Mouse (Mus musculus): Measurements from ENCODE around the gene Eif4e2. TPM values are rescaled to one million over a fixed set of nuclear protein-coding genes. Genes with fewer than 3 reads are reported as not detected.

Gene Eif4e2
- total RNA-seq, 2 experiments from 2014 or later = 54.3 to 61.6 TPM

- DNase-seq = no peak
Observed at GRCm38 (mm10) chr1:87197296-87197695, 16.4 kb upstream of the Eif4e2 start.

GRCm38 (mm10) chr1:87198119-87199065, 15.3 kb upstream of the Eif4e2 start:
- intact Hi-C loops (cut with DNase I; ENCODE audit: low total_unique reads) = no loop called here
- no peak for DNase-seq

More at GRCm38 (mm10) chr1:87197296-87197695, 16.4 kb upstream of the Eif4e2 start:
- intact Hi-C loops (cut with DNase I; ENCODE audit: low total_unique reads) = no loop called here

DNA sequence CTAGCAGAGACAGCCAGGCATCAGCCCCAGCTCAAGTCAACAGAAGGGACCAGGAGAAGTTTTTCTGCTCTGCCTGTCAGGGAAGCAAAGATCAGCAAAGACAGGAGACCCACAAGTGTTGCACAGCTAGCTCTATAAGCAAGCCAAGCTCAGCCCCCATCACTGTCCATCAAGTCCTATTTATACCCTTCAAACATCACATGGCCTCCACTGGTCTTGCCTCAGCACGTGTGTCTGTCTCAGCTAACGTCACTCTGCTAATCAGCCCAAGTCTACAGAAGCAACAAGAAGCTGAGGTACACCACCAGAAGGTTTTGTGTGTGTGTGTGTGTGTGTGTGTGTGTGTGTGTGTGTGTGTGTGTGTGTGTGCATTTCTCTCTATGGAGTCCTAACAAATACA, 12.9 kb upstream of the Eif4e2 start:
- intact Hi-C loops (cut with DNase I; ENCODE audit: low total_unique reads) = no loop called here
- no peak for DNase-seq

DNA sequence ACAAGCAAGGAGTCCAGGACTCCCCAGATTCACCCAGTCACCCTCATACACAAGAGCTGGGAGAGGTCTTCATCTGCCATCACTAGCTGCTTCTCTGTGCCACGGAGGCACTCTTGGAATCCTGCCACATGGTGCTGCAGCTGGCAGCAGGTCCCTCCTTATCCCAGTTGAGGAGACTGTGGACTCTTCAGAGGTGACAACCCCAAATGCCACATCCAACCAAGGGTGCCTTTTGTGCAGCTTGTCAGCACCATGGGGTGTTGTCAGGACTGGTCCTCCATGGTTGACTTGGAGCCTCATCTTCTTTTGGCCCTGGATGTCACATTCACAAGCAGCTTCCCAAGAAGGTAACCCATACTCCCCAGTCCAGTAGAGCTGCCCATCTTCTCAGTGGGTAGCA, 11.9 kb upstream of the Eif4e2 start:
- intact Hi-C loops (cut with DNase I; ENCODE audit: low total_unique reads) = no loop called here
- DNase-seq = no peak

DNA sequence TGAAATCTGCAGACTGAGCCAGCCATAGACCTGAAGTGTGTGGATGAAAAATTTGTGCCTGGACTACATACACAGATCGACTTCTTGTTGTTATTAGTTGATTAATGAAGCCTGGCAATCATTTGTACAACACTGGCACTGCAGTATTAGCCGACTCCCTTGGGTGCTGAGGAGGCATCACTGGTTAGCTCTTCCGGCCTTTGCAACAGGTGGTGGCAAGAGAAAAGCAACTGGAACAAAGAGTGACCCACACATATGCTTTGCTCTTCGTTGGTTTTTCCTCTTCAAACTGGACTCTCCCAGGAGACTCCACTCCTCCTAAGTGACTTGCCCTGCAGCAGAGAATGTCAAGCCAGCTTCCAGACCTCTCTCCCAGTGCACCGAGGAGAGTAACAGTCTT, 9.9 kb upstream of the Eif4e2 start:
- no peak for DNase-seq

GRCm38 (mm10) chr1:87204465-87204864, 9.2 kb upstream of the Eif4e2 start, which contains the start of gene Chrng:
TSS of gene Chrng (plus strand) at chr1:87204657.
- DNase-seq = no peak
- intact Hi-C loops (cut with DNase I; ENCODE audit: low total_unique reads) = no loop called here

More for the DNA sequence above, 9.9 kb upstream of the Eif4e2 start:
- intact Hi-C loops (cut with DNase I; ENCODE audit: low total_unique reads) = no loop called here

DNA sequence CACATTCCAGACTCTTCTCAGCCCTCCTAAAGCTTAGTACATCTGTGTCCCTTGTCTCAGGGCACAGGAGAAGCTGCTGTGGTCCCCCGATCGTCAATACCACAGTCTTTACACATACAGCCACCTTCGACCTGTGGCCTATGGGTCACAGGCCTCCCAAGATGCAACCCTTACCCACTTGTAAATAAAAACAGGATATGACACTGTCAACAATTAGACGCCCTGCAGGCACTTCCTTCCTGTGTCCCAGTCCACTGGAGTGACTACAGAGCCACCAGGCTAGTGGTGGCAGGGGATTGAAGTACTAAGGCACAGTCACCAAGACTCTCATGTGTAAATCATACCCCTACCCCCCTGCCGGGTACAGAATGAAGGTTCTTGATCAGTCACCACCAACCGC, 8.7 kb upstream of the Eif4e2 start:
- DNase-seq = no peak
- intact Hi-C loops (cut with DNase I; ENCODE audit: low total_unique reads) = no loop called here

GRCm38 (mm10) chr1:87205502-87205901, 8.2 kb upstream of the Eif4e2 start:
- intact Hi-C loops (cut with DNase I; ENCODE audit: low total_unique reads) = no loop called here
- no peak for DNase-seq

DNA sequence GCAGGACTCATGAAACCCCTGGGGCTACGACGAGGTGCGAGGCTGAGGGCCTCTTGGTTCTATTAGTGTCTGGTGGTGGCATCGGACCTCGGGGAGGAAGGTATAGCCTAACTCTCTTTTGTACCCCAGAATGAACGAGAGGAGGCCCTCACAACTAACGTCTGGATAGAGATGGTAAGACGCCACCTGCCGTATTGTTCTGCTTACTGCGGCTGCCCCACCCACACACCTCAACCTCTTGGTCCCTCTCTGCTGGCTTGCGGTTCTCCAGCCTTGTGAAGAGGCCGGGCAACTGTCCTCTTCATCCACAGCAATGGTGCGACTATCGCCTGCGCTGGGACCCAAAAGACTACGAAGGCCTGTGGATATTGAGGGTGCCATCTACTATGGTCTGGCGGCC, 7.4 kb upstream of the Eif4e2 start:
- intact Hi-C loops (cut with DNase I; ENCODE audit: low total_unique reads) = no loop called here

GRCm38 (mm10) chr1:87211431-87211830, 2.3 kb upstream of the Eif4e2 start:
- intact Hi-C loops (cut with DNase I; ENCODE audit: low total_unique reads) = no loop called here
- no peak for DNase-seq

More for the DNA sequence above, 7.4 kb upstream of the Eif4e2 start:
- no peak for DNase-seq

DNA sequence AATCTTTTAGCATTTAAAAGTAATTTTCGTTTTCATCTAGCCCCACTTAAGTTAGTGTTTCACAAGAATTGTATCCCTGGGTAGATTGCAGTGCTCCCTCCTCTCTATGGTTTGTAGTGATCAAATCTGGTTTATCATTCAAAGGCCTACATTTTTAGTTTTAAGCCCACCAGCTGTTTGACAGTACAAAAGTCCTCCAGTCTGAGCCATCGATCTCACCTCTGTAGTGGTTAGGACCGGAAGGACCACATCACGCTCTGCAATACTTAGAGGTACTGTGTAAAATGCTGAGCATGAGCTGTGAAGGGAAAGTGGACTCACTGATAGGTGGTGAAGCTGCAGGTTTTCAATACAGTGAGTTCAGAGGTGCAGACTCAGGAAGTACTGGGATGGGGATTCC, 1.0 kb downstream of the Eif4e2 start:
- DNase-seq = no peak
- intact Hi-C loops (cut with DNase I; ENCODE audit: low total_unique reads) = no loop called here

DNA sequence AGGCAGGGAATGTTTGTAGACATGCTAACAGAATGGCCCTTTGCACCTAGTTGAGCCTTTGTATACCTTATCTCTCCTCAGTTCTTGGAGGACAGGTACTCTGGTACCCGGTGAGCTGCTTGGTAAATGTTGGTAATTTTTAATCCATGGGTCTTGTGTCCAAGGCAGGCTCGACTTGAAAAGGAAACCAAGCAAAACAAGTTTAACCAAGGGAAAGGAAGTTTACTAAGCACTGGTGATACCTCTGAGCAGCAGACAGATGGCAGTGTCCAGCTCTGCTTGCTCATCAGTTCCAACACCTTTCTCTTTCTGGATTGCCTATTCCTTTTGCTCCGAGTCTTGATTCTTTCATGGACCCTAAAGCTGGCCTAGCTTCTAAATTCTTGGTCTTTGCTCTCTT, 4.2 kb downstream of the Eif4e2 start:
- no peak for DNase-seq
- intact Hi-C loops (cut with DNase I; ENCODE audit: low total_unique reads) = no loop called here

DNA sequence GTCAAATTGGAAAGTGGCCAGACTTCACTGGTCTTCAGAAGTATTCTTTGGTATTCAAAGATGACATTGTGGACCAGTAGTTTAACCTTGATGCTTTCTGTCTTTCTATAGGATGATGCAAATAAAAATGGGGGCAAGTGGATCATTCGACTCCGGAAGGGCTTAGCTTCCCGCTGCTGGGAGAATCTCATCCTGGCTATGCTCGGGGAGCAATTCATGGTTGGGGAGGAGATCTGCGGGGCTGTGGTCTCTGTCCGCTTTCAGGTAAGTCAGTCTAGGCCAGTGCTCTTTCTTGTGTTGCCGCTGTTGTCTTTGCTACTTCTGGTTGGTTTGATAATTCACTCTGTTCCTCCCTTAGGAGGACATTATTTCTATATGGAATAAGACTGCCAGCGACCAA, 12.0 kb downstream of the Eif4e2 start:
- intact Hi-C loops (cut with DNase I; ENCODE audit: low total_unique reads) = no loop called here
- DNase-seq = no peak

- intact Hi-C loops (cut with DNase I; ENCODE audit: low total_unique reads) = no loop called here
- no peak for DNase-seq
Observed at GRCm38 (mm10) chr1:87226409-87227159, 12.9 kb downstream of the Eif4e2 start.

DNA sequence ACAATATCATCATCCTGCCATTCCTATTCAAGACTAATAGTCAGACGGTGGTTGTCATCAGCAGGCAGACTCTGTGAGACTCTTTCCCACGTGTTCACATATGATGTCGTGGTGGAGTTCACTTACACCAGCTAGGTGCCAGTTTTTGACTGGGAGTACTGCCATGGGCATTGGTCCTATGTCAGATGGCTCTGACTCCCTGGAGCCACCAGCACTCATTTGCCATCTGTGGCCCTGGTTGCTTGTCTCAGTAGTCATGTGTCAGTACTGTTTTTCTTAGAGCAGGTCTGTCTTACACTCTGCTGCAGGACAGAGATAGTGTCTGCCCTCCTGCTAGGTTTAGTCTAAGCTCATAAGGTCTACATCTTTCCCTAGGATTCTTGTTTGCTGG, 13.4 kb downstream of the Eif4e2 start:
- peak; percentile 38 for DNase-seq
- intact Hi-C loops (cut with DNase I; ENCODE audit: low total_unique reads) = no loop called here

DNA sequence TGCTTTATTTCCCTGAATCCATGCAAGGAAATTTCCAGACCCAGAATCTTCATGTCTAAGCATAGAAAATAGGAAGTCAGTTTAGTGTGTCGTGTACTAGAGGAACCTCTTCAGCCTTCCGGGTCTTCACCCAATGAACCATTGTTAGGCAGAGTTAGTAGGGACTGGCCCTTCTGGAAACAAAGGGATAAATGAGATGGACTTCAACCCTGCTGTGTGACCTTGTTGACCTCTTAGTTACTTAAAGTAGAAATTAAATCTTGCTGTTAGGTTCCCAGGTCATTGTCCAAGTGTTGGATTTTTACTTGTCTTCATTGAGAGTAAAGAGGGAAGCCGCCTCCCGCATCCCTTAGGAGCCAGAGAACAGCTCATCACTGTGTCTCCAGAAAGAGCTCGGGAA, 16.9 kb downstream of the Eif4e2 start:
- intact Hi-C loops (cut with DNase I; ENCODE audit: low total_unique reads) = no loop called here
- DNase-seq = no peak

DNA sequence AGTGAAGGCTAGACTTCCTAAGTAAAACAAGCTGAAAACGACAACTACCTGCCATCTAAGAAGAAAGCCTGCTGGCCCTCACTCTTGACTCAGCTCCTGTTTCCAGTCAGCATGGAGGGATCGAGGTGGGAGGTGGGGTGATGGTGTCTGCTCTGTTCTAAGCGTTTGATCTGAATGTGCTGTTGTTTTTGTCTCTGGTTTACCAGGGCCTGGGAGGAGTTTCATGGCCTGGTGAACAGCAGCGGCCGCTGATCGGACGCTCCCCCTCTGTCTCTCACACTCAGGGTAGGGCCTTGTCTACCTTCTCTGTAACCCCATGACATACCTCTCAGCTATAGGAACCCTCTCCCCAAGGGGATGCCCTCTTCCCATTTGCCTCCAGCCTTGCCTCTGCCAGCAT, 18.5 kb downstream of the Eif4e2 start:
- intact Hi-C loops (cut with DNase I; ENCODE audit: low total_unique reads) = no loop called here

GRCm38 (mm10) chr1:87239056-87239455, 25.3 kb downstream of the Eif4e2 start:
- no peak for DNase-seq
- intact Hi-C loops (cut with DNase I; ENCODE audit: low total_unique reads) = no loop called here

More for the DNA sequence above, 18.5 kb downstream of the Eif4e2 start:
- DNase-seq = no peak

DNA sequence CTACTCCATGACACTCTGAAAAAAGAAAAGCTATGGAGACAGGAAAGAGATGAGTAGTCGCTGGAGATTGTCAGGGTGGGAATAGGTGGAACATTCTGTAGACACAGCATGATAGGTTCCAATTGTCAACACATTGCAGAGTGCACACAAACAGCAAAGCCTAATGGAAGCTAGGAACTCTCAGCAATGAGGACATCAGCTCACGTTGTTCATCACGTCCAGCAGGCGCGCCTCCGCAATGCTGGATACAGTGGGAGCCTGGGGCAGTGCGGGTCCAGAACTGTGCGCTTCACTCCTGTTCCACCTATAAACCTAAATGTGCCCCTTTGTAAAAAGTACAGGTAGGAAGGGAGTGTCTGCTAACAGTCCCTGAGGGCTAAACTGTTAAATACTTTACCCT, 29.3 kb downstream of the Eif4e2 start:
- intact Hi-C loops (cut with DNase I; ENCODE audit: low total_unique reads) = no loop called here

GRCm38 (mm10) chr1:87245430-87245829, 31.7 kb downstream of the Eif4e2 start:
- intact Hi-C loops (cut with DNase I; ENCODE audit: low total_unique reads) = no loop called here
- no peak for DNase-seq

More for the DNA sequence above, 29.3 kb downstream of the Eif4e2 start:
- DNase-seq = no peak
